Mouse (Mus musculus) monocyte, adult 59 days (primary cell): Measurements from ENCODE around the gene AL731706.1. TPM values are rescaled to one million over a fixed set of nuclear protein-coding genes. Genes with fewer than 3 reads are reported as not detected.

ENCODE experiments used
- total RNA-seq, 2 experiments: library from RNA; stranded (reverse); gene quantifications; one replicate each; pipeline ENCODE4 v1.2.4; 2023

AL731706.1 gene
- 1 to 10 TPM; 4.4 to 8.4 TPM for total RNA-seq

GRCm38 (mm10) chr2:136891068-136891950 lies at the start of gene AL731706.1, which contains the start of the genes Slx4ip and Mkks:
TSS of gene AL731706.1 (minus strand) at chr2:136891389.
TSS of gene Slx4ip (plus strand) at chr2:136891218.
TSS of gene Mkks (minus strand) at chr2:136891389.

GRCm38 (mm10) chr2:136885579-136885978 lies 5.6 kb downstream of the AL731706.1 start, which contains the start of gene AL731706.2:
TSS of gene AL731706.2 (minus strand) at chr2:136885679.

Other genes with a start within 250 kb of the AL731706.1 start
- gene Snap25, start 177.9 kb downstream of the AL731706.1 start, total RNA-seq = not detected
- 10 to 100 TPM in 1 of 2 experiments, not detected in 1; 12.3 TPM for gene AL731706.2, start 5.7 kb downstream of the AL731706.1 start, total RNA-seq
- gene Slx4ip, start 171 bp downstream of the AL731706.1 start, total RNA-seq = 1 to 10 TPM; 5.1 to 7.6 TPM
- 1 to 10 TPM; 3.2 to 8.2 TPM for gene Mkks, start within 50 bp of the AL731706.1 start, total RNA-seq
- gene Jag1, start 225.3 kb upstream of the AL731706.1 start, total RNA-seq = 10 to 100 TPM; 13.4 to 14.9 TPM